Mouse (Mus musculus): ENCODE results near the gene Areg. TPM values are rescaled to one million over a fixed set of nuclear protein-coding genes. Genes with fewer than 3 reads are reported as not detected.
A peak's percentile ranks its signal among the peaks of the same experiment; 100 is the strongest.

Gene Areg
- total RNA-seq (2012; rRNA removed): 0.31 and 0.32 TPM in 2 replicates

- Histone ChIP-seq H3K27ac (ENCODE audit: insufficient read depth, low read depth, low read length, poor library complexity, severe bottlenecking) (no peak within 1 kb of the TSS), H3K9ac (ENCODE audit: insufficient read depth, low read depth, low read length, poor library complexity, severe bottlenecking) (no peak within 1 kb of the TSS), H3K4me1 (ENCODE audit: control insufficient read depth in 2 of 2, insufficient read depth in 2 of 2, low read length in 2 of 2, poor library complexity in 1 of 2) (no peaks in the 10 kb centered on the region), H3K4me3 (ENCODE audit: insufficient read depth in 1 of 2, low read depth in 1 of 2, low read length in 2 of 2, poor library complexity in 1 of 2, severe bottlenecking in 1 of 2) (peak within 1 kb of the TSS; percentile 49 to 67), H3K36me3 (ENCODE audit: control insufficient read depth, insufficient read depth, low read length, poor library complexity, severe bottlenecking) (no peaks in the 10 kb centered on the region), H3K9me3 (ENCODE audit: control insufficient read depth, insufficient read depth, low read depth, low read length) (no peaks in the 10 kb centered on the region)
- DNase-seq (ENCODE audit: low read depth, low spot score): peak; percentile 17
- in situ Hi-C loops (cut with MboI; ENCODE audit: low sequenced_read_pairs in 2 of 2, unreplicated experiment in 2 of 2): no loop called here
- no peak for TF ChIP-seq ZNF384 (IDR thresholded peaks at IDR 0.05; ENCODE audit: low read depth, low read length)
- no peak for TF ChIP-seq ZC3H11A (IDR thresholded peaks at IDR 0.05; ENCODE audit: borderline replicate concordance, low read depth, low read length)
- TF ChIP-seq MAFK (IDR thresholded peaks at IDR 0.05; ENCODE audit: insufficient read depth, low read depth, low read length): no peak
- no peak for TF ChIP-seq HCFC1 (IDR thresholded peaks at IDR 0.05; ENCODE audit: borderline replicate concordance, insufficient read depth, low read length)
- TF ChIP-seq CHD2 (IDR thresholded peaks at IDR 0.05; ENCODE audit: low read depth, low read length): no peak
These were observed at the start of gene Areg for GRCm38 (mm10) chr5:91139446-91139873. Areg (plus strand) TSS chr5:91139599.

DNA sequence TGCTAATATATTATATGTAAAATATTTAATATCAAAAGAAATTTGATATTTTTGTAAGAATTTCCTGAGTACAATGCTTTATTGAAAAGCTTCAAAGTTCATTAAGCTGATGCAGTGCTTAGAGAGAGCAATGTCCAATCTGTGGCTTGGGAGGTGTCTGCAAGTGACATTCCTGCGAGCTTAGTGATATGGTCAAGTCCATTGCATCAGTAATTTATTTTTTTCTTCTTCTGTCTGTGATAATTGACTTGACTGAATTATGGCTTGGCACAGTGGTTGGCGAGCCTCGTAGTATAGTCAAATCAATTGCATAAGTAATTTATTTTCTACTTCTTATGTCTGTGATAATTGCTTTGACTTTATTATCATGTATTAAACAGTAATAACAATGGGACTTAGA lies 49.1 kb upstream of the Areg start:
- Histone ChIP-seq H3K27ac (ENCODE audit: insufficient read depth, low read depth, low read length, poor library complexity, severe bottlenecking) (no peak overlapping the region), H3K9ac (ENCODE audit: insufficient read depth, low read depth, low read length, poor library complexity, severe bottlenecking) (no peak overlapping the region), H3K4me1 (ENCODE audit: control insufficient read depth in 2 of 2, insufficient read depth in 2 of 2, low read length in 2 of 2, poor library complexity in 1 of 2) (no peaks in the 10 kb centered on the region), H3K4me3 (ENCODE audit: insufficient read depth in 1 of 2, low read depth in 1 of 2, low read length in 2 of 2, poor library complexity in 1 of 2, severe bottlenecking in 1 of 2) (no peak overlapping the region), H3K9me3 (ENCODE audit: control insufficient read depth, insufficient read depth, low read depth, low read length) (no peaks in the 10 kb centered on the region), H3K36me3 (ENCODE audit: control insufficient read depth, insufficient read depth, low read length, poor library complexity, severe bottlenecking) (no peaks in the 10 kb centered on the region)
- TF ChIP-seq CHD2 (IDR thresholded peaks at IDR 0.05; ENCODE audit: low read depth, low read length) (no peak), ZC3H11A (IDR thresholded peaks at IDR 0.05; ENCODE audit: borderline replicate concordance, low read depth, low read length) (no peak), ZNF384 (IDR thresholded peaks at IDR 0.05; ENCODE audit: low read depth, low read length) (no peak), MAFK (IDR thresholded peaks at IDR 0.05; ENCODE audit: insufficient read depth, low read depth, low read length) (no peak), HCFC1 (IDR thresholded peaks at IDR 0.05; ENCODE audit: borderline replicate concordance, insufficient read depth, low read length) (no peak)
- in situ Hi-C loops (cut with MboI; ENCODE audit: low sequenced_read_pairs in 2 of 2, unreplicated experiment in 2 of 2): no loop called here
- no peak for DNase-seq (ENCODE audit: low read depth, low spot score)

DNA sequence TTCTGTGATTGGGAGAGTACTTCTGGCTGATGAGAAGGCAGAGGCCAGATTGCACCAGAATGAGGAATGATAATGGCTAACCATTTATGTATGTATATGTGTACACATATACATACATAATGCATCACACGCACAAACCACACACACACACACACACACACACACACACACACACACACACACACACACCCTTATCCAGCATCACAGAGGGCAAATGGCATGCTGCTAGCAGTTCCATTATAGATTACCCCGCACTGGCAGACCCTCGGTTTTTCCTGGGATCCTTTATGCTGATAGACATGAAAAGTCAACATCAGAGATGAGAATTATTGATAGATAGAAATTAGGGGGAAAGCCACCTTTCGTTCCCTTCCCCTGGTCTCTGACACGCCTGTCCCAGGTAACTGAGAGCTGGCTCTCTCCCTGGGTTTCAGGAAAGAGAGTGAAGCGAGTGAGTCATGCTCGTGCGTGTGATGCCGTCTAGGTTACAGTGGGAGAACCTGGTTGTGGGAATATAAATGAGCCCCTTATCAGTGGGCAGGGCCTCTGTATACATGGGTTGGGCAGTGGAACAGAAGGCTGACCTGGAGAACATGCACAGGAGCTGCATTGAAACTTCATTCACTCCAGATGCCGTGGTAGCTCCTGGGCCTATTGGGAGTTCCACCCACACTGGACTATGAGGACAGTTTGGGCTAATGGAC lies 41.3 kb upstream of the Areg start:
- no peak for DNase-seq (ENCODE audit: low read depth, low spot score)
- in situ Hi-C loops (cut with MboI; ENCODE audit: low sequenced_read_pairs in 2 of 2, unreplicated experiment in 2 of 2): no loop called here
- H3K4me3 ChIP-seq (ENCODE audit: insufficient read depth in 1 of 2, low read depth in 1 of 2, low read length in 2 of 2, poor library complexity in 1 of 2, severe bottlenecking in 1 of 2): no peak overlapping the region
- H3K9me3 ChIP-seq (ENCODE audit: control insufficient read depth, insufficient read depth, low read depth, low read length): no peaks in the 10 kb centered on the region
- H3K27ac ChIP-seq (ENCODE audit: insufficient read depth, low read depth, low read length, poor library complexity, severe bottlenecking): no peak overlapping the region
- no peaks in the 10 kb centered on the region for H3K36me3 ChIP-seq (ENCODE audit: control insufficient read depth, insufficient read depth, low read length, poor library complexity, severe bottlenecking)
- H3K4me1 ChIP-seq (ENCODE audit: control insufficient read depth in 2 of 2, insufficient read depth in 2 of 2, low read length in 2 of 2, poor library complexity in 1 of 2): no peaks in the 10 kb centered on the region
- TF ChIP-seq HCFC1 (IDR thresholded peaks at IDR 0.05; ENCODE audit: borderline replicate concordance, insufficient read depth, low read length): no peak
- TF ChIP-seq ZC3H11A (IDR thresholded peaks at IDR 0.05; ENCODE audit: borderline replicate concordance, low read depth, low read length): no peak
- TF ChIP-seq MAFK (IDR thresholded peaks at IDR 0.05; ENCODE audit: insufficient read depth, low read depth, low read length): no peak
- no peak for TF ChIP-seq ZNF384 (IDR thresholded peaks at IDR 0.05; ENCODE audit: low read depth, low read length)
- TF ChIP-seq CHD2 (IDR thresholded peaks at IDR 0.05; ENCODE audit: low read depth, low read length): no peak
- H3K9ac ChIP-seq (ENCODE audit: insufficient read depth, low read depth, low read length, poor library complexity, severe bottlenecking): no peak overlapping the region

DNA sequence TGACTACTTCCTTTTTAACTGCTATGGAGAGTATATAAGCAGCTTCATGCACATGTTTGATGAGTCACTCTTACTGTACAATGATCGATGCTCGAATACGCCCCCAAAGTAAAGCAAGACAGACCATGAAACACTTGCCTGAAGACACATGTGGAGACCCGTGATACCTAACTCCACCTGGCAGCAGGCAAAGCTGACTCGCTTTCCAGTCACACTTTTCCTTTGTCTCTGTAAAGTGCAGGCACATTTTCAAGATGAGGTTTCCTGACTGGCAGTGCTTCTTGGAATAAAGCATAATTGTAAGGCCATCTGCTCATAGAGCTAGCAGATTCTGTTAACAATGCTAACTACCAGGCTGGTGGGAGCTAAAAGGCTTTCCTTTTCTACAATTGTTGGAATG lies 37.7 kb upstream of the Areg start:
- in situ Hi-C loops (cut with MboI; ENCODE audit: low sequenced_read_pairs in 2 of 2, unreplicated experiment in 2 of 2): no loop called here
- no peaks in the 10 kb centered on the region for H3K4me1 ChIP-seq (ENCODE audit: control insufficient read depth in 2 of 2, insufficient read depth in 2 of 2, low read length in 2 of 2, poor library complexity in 1 of 2)
- H3K9ac ChIP-seq (ENCODE audit: insufficient read depth, low read depth, low read length, poor library complexity, severe bottlenecking): no peak overlapping the region
- no peaks in the 10 kb centered on the region for H3K9me3 ChIP-seq (ENCODE audit: control insufficient read depth, insufficient read depth, low read depth, low read length)
- no peak for TF ChIP-seq ZC3H11A (IDR thresholded peaks at IDR 0.05; ENCODE audit: borderline replicate concordance, low read depth, low read length)
- no peak for TF ChIP-seq ZNF384 (IDR thresholded peaks at IDR 0.05; ENCODE audit: low read depth, low read length)
- TF ChIP-seq CHD2 (IDR thresholded peaks at IDR 0.05; ENCODE audit: low read depth, low read length): no peak
- no peak for TF ChIP-seq MAFK (IDR thresholded peaks at IDR 0.05; ENCODE audit: insufficient read depth, low read depth, low read length)
- no peak for TF ChIP-seq HCFC1 (IDR thresholded peaks at IDR 0.05; ENCODE audit: borderline replicate concordance, insufficient read depth, low read length)
- H3K4me3 ChIP-seq (ENCODE audit: insufficient read depth in 1 of 2, low read depth in 1 of 2, low read length in 2 of 2, poor library complexity in 1 of 2, severe bottlenecking in 1 of 2): no peak overlapping the region
- DNase-seq (ENCODE audit: low read depth, low spot score): no peak
- H3K27ac ChIP-seq (ENCODE audit: insufficient read depth, low read depth, low read length, poor library complexity, severe bottlenecking): no peak overlapping the region
- H3K36me3 ChIP-seq (ENCODE audit: control insufficient read depth, insufficient read depth, low read length, poor library complexity, severe bottlenecking): no peaks in the 10 kb centered on the region

Data from ES-E14 (cell line).